23 mouse cellular contexts compared by ENCODE assay signal in genomic region chr6:127692298-127692697, GRCm38 (mm10).
A peak's percentile ranks its signal among the peaks of the same experiment; 100 is the strongest.
DNase-seq lines count a peak whose midpoint lies in the region; ATAC-seq and TF ChIP-seq lines count a peak whose summit lies in the region.
"Had no signal": no experiment of that assay in that cellular context is flagged by ENCODE, and none has a peak within 500 bp of the region (broad histone marks: within the 10 kb centered on the region; RNA-seq: fewer than 3 reads in every experiment).

No protein-coding gene starts in this region.

- DNase-seq in forebrain, embryonic 10.5 days (ENCODE audit: extremely low spot score, low spot score), result no peak
- peak; percentile 54 to 67 for DNase-seq in right cerebral cortex, postnatal 10 days (ENCODE audit: low spot score in 2 of 2)
- no peak for DNase-seq in right cerebral cortex, postnatal 36 days (ENCODE audit: low spot score in 2 of 2)
- no peak for DNase-seq in thymus, adult 2 months
- DNase-seq in thymus, postnatal 4 days, result no peak
- DNase-seq: adrenal gland, postnatal 10 days; cerebellum, adult 8-10 months; cerebellum, postnatal 36 days; gastrocnemius, adult 2 months; heart, postnatal 36 days; kidney, adult 11 months; kidney, postnatal 36 days; lung, adult 18-20 months; lung, postnatal 10 days; right cerebral cortex, adult 18-20 months; thymus, postnatal 25 days had no signal

- H3K9me3 ChIP-seq in forebrain, embryonic 13.5 days (replicated peaks), result no peaks in the 10 kb centered on the region
- H3K9me3 ChIP-seq in forebrain, embryonic 10.5 days, result no peaks in the 10 kb centered on the region
- H3K9me3 ChIP-seq in forebrain, embryonic 16.5 days (ENCODE audit: control insufficient read depth, low read length), result no peaks in the 10 kb centered on the region
- H3K9me3 ChIP-seq: hindbrain, embryonic 13.5 days; kidney, embryonic 15.5 days; limb, embryonic 13.5 days; liver, embryonic 12.5 days had no signal

- WGBS in forebrain, embryonic 13.5 days, result 59% methylated on average over 7 of the region's 7 CpGs
- 65% methylated on average over 7 of the region's 7 CpGs for WGBS in forebrain, embryonic 10.5 days
- WGBS in forebrain, embryonic 16.5 days, result 36% methylated on average over 7 of the region's 7 CpGs
- WGBS in thymus, adult 2 months, result 69% methylated on average over 7 of the region's 7 CpGs

- no peak overlapping the region for H3K4me2 ChIP-seq in forebrain, embryonic 13.5 days
- no peak overlapping the region for H3K4me2 ChIP-seq in forebrain, embryonic 16.5 days (ENCODE audit: low read length)
- H3K4me2 ChIP-seq: hindbrain, embryonic 13.5 days; kidney, embryonic 15.5 days; limb, embryonic 13.5 days; liver, embryonic 12.5 days; midbrain, embryonic 11.5 days had no signal

- peaks cover 11% of the 10 kb centered on the region for H3K4me1 ChIP-seq in forebrain, embryonic 13.5 days
- peaks cover 8% of the 10 kb centered on the region for H3K4me1 ChIP-seq in forebrain, embryonic 10.5 days
- H3K4me1 ChIP-seq in forebrain, embryonic 16.5 days (replicated peaks; ENCODE audit: control insufficient read depth, insufficient read depth, low read length), result peaks cover 8% of the 10 kb centered on the region
- no peaks in the 10 kb centered on the region for H3K4me1 ChIP-seq in thymus, adult 2 months (replicated peaks; ENCODE audit: control insufficient read depth, insufficient read depth, low read length)
- H3K4me1 ChIP-seq: hindbrain, embryonic 13.5 days; limb, embryonic 13.5 days had no signal

- no peak overlapping the region for H3K4me3 ChIP-seq in forebrain, embryonic 13.5 days
- no peak overlapping the region for H3K4me3 ChIP-seq in forebrain, embryonic 10.5 days
- no peak overlapping the region for H3K4me3 ChIP-seq in forebrain, embryonic 16.5 days (replicated peaks; ENCODE audit: low read length)
- H3K4me3 ChIP-seq in thymus, adult 2 months (ENCODE audit: control insufficient read depth, insufficient read depth, low read length), result no peak overlapping the region
- H3K4me3 ChIP-seq: gastrocnemius, adult 2 months; hindbrain, embryonic 13.5 days; kidney, embryonic 15.5 days; limb, embryonic 13.5 days; liver, embryonic 12.5 days had no signal

- no peak for TF ChIP-seq CTCF in thymus, adult 2 months (IDR thresholded peaks at IDR 0.05; ENCODE audit: borderline replicate concordance, control insufficient read depth, extremely low read depth, insufficient read depth, low read length, poor library complexity)

- no peak overlapping the region for H3K27ac ChIP-seq in forebrain, embryonic 13.5 days
- no peak overlapping the region for H3K27ac ChIP-seq in forebrain, embryonic 10.5 days
- no peak overlapping the region for H3K27ac ChIP-seq in forebrain, embryonic 16.5 days (ENCODE audit: low read length)
- H3K27ac ChIP-seq in thymus, adult 2 months (ENCODE audit: control insufficient read depth, insufficient read depth, low read length), result no peak overlapping the region
- H3K27ac ChIP-seq: gastrocnemius, adult 2 months; hindbrain, embryonic 13.5 days; kidney, embryonic 15.5 days; limb, embryonic 13.5 days; liver, embryonic 12.5 days had no signal

- H3K36me3 ChIP-seq in forebrain, embryonic 13.5 days (ENCODE audit: poor library complexity, severe bottlenecking), result peaks cover 6% of the 10 kb centered on the region; the same call in 1 of the 2 replicates
- H3K36me3 ChIP-seq in forebrain, embryonic 10.5 days (replicated peaks), result no peaks in the 10 kb centered on the region
- no peaks in the 10 kb centered on the region for H3K36me3 ChIP-seq in forebrain, embryonic 16.5 days (ENCODE audit: control insufficient read depth, insufficient read depth)
- H3K36me3 ChIP-seq in thymus, adult 2 months (ENCODE audit: control insufficient read depth, insufficient read depth, low read length), result no peaks in the 10 kb centered on the region
- H3K36me3 ChIP-seq: kidney, embryonic 15.5 days; limb, embryonic 13.5 days; liver, embryonic 12.5 days had no signal

- H3K9ac ChIP-seq in forebrain, embryonic 13.5 days, result no peak overlapping the region
- H3K9ac ChIP-seq in forebrain, embryonic 16.5 days (replicated peaks; ENCODE audit: low read depth, low read length), result no peak overlapping the region
- H3K9ac ChIP-seq: hindbrain, embryonic 13.5 days; kidney, embryonic 15.5 days; limb, embryonic 13.5 days; liver, embryonic 12.5 days had no signal

- peak; percentile 74; the same call in 1 of the 2 replicates for ATAC-seq in forebrain, embryonic 13.5 days
- peak; percentile 73; the same call in 1 of the 2 replicates for ATAC-seq in forebrain, embryonic 16.5 days
- ATAC-seq: liver, embryonic 12.5 days had no signal

- no peak for TF ChIP-seq POLR2A in thymus, adult 2 months (IDR thresholded peaks at IDR 0.05; ENCODE audit: control insufficient read depth, extremely low read depth, insufficient read depth, low read length, poor library complexity)

- no peaks in the 10 kb centered on the region for H3K27me3 ChIP-seq in forebrain, embryonic 13.5 days
- H3K27me3 ChIP-seq in forebrain, embryonic 10.5 days (ENCODE audit: poor library complexity, severe bottlenecking), result no peaks in the 10 kb centered on the region
- no peaks in the 10 kb centered on the region for H3K27me3 ChIP-seq in forebrain, embryonic 16.5 days (replicated peaks; ENCODE audit: control insufficient read depth, insufficient read depth, low read length)
- H3K27me3 ChIP-seq in thymus, adult 2 months (ENCODE audit: control insufficient read depth, insufficient read depth, low read length), result no peaks in the 10 kb centered on the region
- H3K27me3 ChIP-seq: hindbrain, embryonic 13.5 days; kidney, embryonic 15.5 days had no signal

Comparison
In these comparisons a context has a peak if more than half of its experiments do, and no peak if none do; other contexts are left out.
1. DNase-seq: peak in right cerebral cortex, postnatal 10 days (2 of 2); none in forebrain, embryonic 10.5 days (single experiment), right cerebral cortex, postnatal 36 days (0 of 2), thymus, adult 2 months (single experiment) and thymus, postnatal 4 days (single experiment).